Mouse (Mus musculus): ENCODE results near the gene Zfp949. TPM values are rescaled to one million over a fixed set of nuclear protein-coding genes. Genes with fewer than 3 reads are reported as not detected.

Gene Zfp949
- polyA plus RNA-seq (2012), result 0.69 and 0.73 TPM in 2 replicates

GRCm38 (mm10) chr9:88547851-88548613 is at the start of gene Zfp949:
TSS of gene Zfp949 (plus strand) at chr9:88548020.

DNA sequence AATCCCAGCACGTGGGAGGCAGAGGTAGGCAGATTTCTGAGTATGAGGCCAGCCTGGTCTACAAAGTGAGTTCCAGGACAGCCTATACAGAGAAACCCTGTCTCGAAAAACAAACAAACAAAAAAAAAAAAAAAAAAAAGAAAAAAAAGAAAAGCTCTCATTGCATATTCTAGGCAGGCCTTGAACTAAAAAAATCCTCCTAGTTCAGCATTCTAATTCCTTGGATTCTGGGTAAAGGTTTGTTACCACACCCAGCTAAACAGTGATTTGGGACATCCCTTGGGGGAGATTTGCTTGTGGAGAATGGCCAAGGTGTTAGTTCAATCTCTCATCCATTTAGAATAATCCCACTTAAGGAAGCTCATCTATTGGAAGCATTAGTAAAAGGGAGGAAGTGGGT is 32.8 kb downstream of the Zfp949 start, which contains the start of gene Trim43a:
TSS of gene Trim43a (plus strand) at position 301 of the 400 bp plus-strand sequence.

Other genes starting within 250 kb of the Zfp949 start
- gene Nt5e, start 220.8 kb upstream of the Zfp949 start, polyA plus RNA-seq (2012), result 0.30 and 0.36 TPM in 2 replicates
- 3.4 and 4.3 TPM in 2 replicates for gene Snx14, start 109.1 kb upstream of the Zfp949 start, polyA plus RNA-seq (2012)
- gene Gm20537, start 91.4 kb upstream of the Zfp949 start, polyA plus RNA-seq (2012), result 5.9 and 24.7 TPM in 2 replicates
- 109 and 140 TPM in 2 replicates for gene Syncrip, start 65.4 kb upstream of the Zfp949 start, polyA plus RNA-seq (2012)
- gene Trim43a, start 32.9 kb downstream of the Zfp949 start, polyA plus RNA-seq (2012), result not detected in 2 replicates
- gene Mthfsl, start 172.3 kb downstream of the Zfp949 start, polyA plus RNA-seq (2012), result 5.7 and 9.3 TPM in 2 replicates
- not detected in 2 replicates for gene Bcl2a1d, start 183.9 kb downstream of the Zfp949 start, polyA plus RNA-seq (2012)

Measured in megakaryocyte-erythroid progenitor cell, adult 5 weeks (primary cell).